Mouse (Mus musculus) heart, adult 8-10 months (tissue): ENCODE results near the gene Afg1l. TPM values are rescaled to one million over a fixed set of nuclear protein-coding genes. Genes with fewer than 3 reads are reported as not detected.

Source experiments
- DNase-seq: peaks from one replicate; pipeline ENCODE4 v3.0.0; 2022; ENCODE audit warnings: low spot score
- total RNA-seq, 4 experiments: library from RNA; stranded (reverse); gene quantifications; 2 replicates each; pipeline ENCODE4 v1.2.4; 2022

Gene Afg1l
- total RNA-seq, 4 experiments from 2014 or later = 29.9 to 32.3 (median 31.6) TPM

GRCm38 (mm10) chr10:42270277-42271083 lies 207.9 kb downstream of the Afg1l start:
- DNase-seq = peak; percentile 67

DNA sequence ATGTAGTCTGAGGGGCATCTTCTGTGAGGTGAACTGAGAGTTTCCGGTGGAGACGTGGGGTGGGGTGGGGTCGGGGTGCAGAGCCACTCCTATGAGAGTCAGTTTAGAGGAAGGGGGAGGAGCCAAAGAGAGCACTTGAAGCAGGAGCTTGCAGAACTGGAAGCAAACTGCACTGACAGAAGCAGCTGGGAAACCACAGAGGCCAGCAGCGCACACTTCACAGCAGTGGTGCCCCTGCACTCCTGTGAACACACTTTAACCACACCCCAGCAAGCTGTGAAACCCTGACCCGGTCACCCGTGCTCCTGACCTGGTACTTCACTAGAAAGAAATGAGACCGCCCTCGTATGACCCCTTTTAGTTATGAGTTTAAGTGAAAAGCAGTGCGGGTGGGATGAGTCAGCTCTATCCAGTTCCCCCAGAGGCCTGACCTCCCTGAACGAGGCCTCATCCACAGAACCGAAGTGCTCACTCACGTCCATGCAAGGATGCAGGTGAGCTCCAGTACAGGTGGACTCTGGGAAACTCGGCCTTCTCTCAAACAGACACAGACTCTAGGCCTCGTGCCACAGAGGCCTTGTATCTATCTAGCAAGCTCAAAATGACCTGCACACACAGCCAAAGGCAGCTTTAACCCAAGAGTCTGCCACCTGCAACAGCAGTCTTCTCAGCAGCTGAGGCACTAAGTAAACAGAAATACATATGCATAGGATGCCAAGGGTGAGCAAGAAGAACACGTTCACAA lies 208.9 kb downstream of the Afg1l start:
- no peak for DNase-seq

GRCm38 (mm10) chr10:42267811-42268545 lies 210.4 kb downstream of the Afg1l start:
- no peak for DNase-seq

DNA sequence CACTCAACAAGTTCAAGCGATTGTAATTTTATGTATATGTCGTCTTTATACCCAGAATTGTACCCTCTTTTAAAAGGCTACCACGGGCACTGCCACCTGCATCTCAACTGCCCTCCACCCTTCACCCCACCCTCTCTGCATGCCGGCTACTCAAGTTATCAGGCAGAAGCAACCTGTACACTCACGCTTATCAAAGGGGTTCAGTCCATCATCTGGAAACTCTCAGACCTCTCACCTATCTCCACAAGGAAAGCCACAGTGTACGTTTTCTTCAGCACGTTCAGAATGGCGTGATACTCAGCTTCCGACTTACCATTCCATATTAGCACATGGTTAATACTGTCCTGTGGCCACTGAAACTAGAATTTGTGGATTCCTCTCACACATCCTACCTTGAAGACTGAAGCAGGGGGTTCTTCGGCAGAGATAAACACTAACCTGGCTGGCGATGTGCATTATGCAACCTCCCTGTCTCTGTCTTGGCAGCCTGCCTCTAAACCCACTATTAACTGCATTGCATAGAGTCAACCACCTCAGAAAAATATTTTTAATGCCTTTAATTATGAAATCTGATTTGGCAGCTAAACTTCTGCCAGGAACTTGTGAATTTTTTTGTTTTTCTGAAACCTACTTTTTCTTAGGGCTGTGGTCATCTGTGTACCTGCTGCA lies 213.2 kb downstream of the Afg1l start:
- DNase-seq = no peak

GRCm38 (mm10) chr10:42264195-42264594 lies 214.2 kb downstream of the Afg1l start:
- peak; percentile 47 for DNase-seq

DNA sequence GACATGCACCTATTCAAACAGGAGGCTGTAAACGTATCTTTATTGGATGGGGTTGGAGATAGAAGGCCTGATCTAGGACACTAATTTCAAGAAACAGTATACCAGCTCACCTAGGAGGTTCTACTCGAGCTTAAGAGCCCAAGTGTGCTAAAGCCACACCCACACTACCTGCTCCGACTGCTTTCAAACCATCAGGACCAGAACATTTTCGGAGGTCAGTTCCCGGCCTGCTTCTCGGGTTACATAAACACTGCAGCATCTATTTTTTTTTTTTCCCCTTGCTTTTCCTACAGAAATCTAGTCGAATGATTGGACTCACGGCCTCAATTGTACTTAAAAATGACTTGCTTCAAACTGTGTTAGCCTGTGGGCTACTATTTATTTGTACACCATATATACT lies 214.7 kb downstream of the Afg1l start:
- DNase-seq = no peak

Other genes with a start within 250 kb of the Afg1l start
- 10 to 100 TPM; 67.9 to 93.5 (median 80.4) TPM for gene Foxo3, start 201.8 kb downstream of the Afg1l start, total RNA-seq
- 100 to 1,000 TPM; 157 to 170 (median 164) TPM for gene Snx3, start 23.5 kb upstream of the Afg1l start, total RNA-seq
- gene Nr2e1, start 105.1 kb upstream of the Afg1l start, total RNA-seq = not detected
- gene Ostm1, start 105.3 kb upstream of the Afg1l start, total RNA-seq = 10 to 100 TPM; 20.3 to 23.7 (median 21.8) TPM